Mouse (Mus musculus) bone marrow, adult 2 months (tissue): ENCODE results near the gene Apopt1.

Source experiments
- CTCF ChIP-seq: fragments of 200-500 bp; IDR thresholded peaks from 2 replicates; pipeline ENCODE4 v1.5.1; 2011; ENCODE audit warnings: low read length, control low read depth; ENCODE audit not compliant: control insufficient read depth, insufficient read depth
- POLR2A ChIP-seq: fragments of 200-500 bp; IDR thresholded peaks from 2 replicates; pipeline ENCODE4 v1.6.1; 2011; ENCODE audit warnings: low read depth, mild to moderate bottlenecking, control low read depth, low read length, borderline replicate concordance; ENCODE audit not compliant: control insufficient read depth

GRCm38 (mm10) chr12:111700920-111701458 lies 12.1 kb upstream of the Apopt1 start:
- TF ChIP-seq CTCF (no peak), POLR2A (no peak)
